Mouse (Mus musculus): Measurements from ENCODE around the gene Dpyd.

The Dpyd gene

GRCm38 (mm10) chr3:119067221-119067620, 505.3 kb downstream of the Dpyd start:
- no peak for DNase-seq (ENCODE audit: extremely low spot score, low read depth, low spot score)

GRCm38 (mm10) chr3:119086618-119087017, 524.7 kb downstream of the Dpyd start:
- no peak for DNase-seq (ENCODE audit: extremely low spot score, low read depth, low spot score)

GRCm38 (mm10) chr3:119095223-119095886, 533.4 kb downstream of the Dpyd start:
- no peak for DNase-seq (ENCODE audit: extremely low spot score, low read depth, low spot score)

- DNase-seq (ENCODE audit: extremely low spot score, low read depth, low spot score) = no peak
Observed at GRCm38 (mm10) chr3:119126003-119126402, 564.1 kb downstream of the Dpyd start.

- no peak for DNase-seq (ENCODE audit: extremely low spot score, low read depth, low spot score)
Observed at GRCm38 (mm10) chr3:119128076-119128475, 566.1 kb downstream of the Dpyd start.

- no peak for DNase-seq (ENCODE audit: extremely low spot score, low read depth, low spot score)
Observed at GRCm38 (mm10) chr3:119143034-119143433, 581.1 kb downstream of the Dpyd start.

- no peak for DNase-seq (ENCODE audit: extremely low spot score, low read depth, low spot score)
Observed at GRCm38 (mm10) chr3:119144788-119145187, 582.9 kb downstream of the Dpyd start.

GRCm38 (mm10) chr3:119154604-119155444, 592.9 kb downstream of the Dpyd start:
- no peak for DNase-seq (ENCODE audit: extremely low spot score, low read depth, low spot score)

GRCm38 (mm10) chr3:119158670-119159069, 596.7 kb downstream of the Dpyd start:
- DNase-seq (ENCODE audit: extremely low spot score, low read depth, low spot score) = no peak

GRCm38 (mm10) chr3:119165691-119166090, 603.8 kb downstream of the Dpyd start:
- DNase-seq (ENCODE audit: extremely low spot score, low read depth, low spot score) = no peak

- no peak for DNase-seq (ENCODE audit: extremely low spot score, low read depth, low spot score)
Observed at GRCm38 (mm10) chr3:119168166-119168565, 606.2 kb downstream of the Dpyd start.

- DNase-seq (ENCODE audit: extremely low spot score, low read depth, low spot score) = peak; percentile 26
Observed at GRCm38 (mm10) chr3:119168661-119169060, 606.7 kb downstream of the Dpyd start.

GRCm38 (mm10) chr3:119183261-119183660, 621.3 kb downstream of the Dpyd start:
- DNase-seq (ENCODE audit: extremely low spot score, low read depth, low spot score) = no peak

GRCm38 (mm10) chr3:119194071-119194470, 632.1 kb downstream of the Dpyd start:
- DNase-seq (ENCODE audit: extremely low spot score, low read depth, low spot score) = no peak

- no peak for DNase-seq (ENCODE audit: extremely low spot score, low read depth, low spot score)
Observed at GRCm38 (mm10) chr3:119195613-119196012, 633.7 kb downstream of the Dpyd start.

GRCm38 (mm10) chr3:119220763-119221412, 659.0 kb downstream of the Dpyd start:
- DNase-seq (ENCODE audit: extremely low spot score, low read depth, low spot score) = no peak

GRCm38 (mm10) chr3:119243181-119243580, 681.3 kb downstream of the Dpyd start:
- no peak for DNase-seq (ENCODE audit: extremely low spot score, low read depth, low spot score)

GRCm38 (mm10) chr3:119256516-119256915, 694.6 kb downstream of the Dpyd start:
- DNase-seq (ENCODE audit: extremely low spot score, low read depth, low spot score) = no peak

- DNase-seq (ENCODE audit: extremely low spot score, low read depth, low spot score) = no peak
Observed at GRCm38 (mm10) chr3:119275241-119275640, 713.3 kb downstream of the Dpyd start.

GRCm38 (mm10) chr3:119280671-119281070, 718.7 kb downstream of the Dpyd start:
- no peak for DNase-seq (ENCODE audit: extremely low spot score, low read depth, low spot score)

GRCm38 (mm10) chr3:119314693-119315092, 752.8 kb downstream of the Dpyd start:
- no peak for DNase-seq (ENCODE audit: extremely low spot score, low read depth, low spot score)

GRCm38 (mm10) chr3:119329063-119329462, 767.1 kb downstream of the Dpyd start:
- DNase-seq (ENCODE audit: extremely low spot score, low read depth, low spot score) = no peak

Measured in hindlimb bud, embryonic 11.5 days (tissue).